Mouse (Mus musculus) embryonic facial prominence, embryonic 15.5 days (tissue): Measurements from ENCODE around the gene Emc7. TPM values are rescaled to one million over a fixed set of nuclear protein-coding genes. Genes with fewer than 3 reads are reported as not detected.
"Not testable (repeated sequence)": the region's sequence is repeated elsewhere in the genome, so short reads cannot be mapped to it uniquely, and the experiment has no call there.

Experiments
- ATAC-seq: fragments of 200-750 bp; cut with Nextera tagmentation; 2 replicates; pipeline ENCODE4 v1.8.0; 2017; ENCODE audit warnings: low read depth, moderate TSS enrichment; ENCODE audit not compliant: insufficient number of reproducible peaks, low FRiP score, low TSS enrichment
- H3K27ac ChIP-seq: fragments of 300-500 bp; sonication (generic); replicated peaks from 2 replicates; pipeline ENCODE4 v1.5.1; 2015; ENCODE audit warnings: mild to moderate bottlenecking, inconsistent platforms
- H3K27me3 ChIP-seq: fragments of 300-500 bp; sonication (generic); 2 replicates; pipeline ENCODE4 v1.6.1; 2015; ENCODE audit warnings: inconsistent platforms
- H3K36me3 ChIP-seq: fragments of 300-500 bp; sonication (generic); 2 replicates; pipeline ENCODE4 v1.6.1; 2015; ENCODE audit warnings: mild to moderate bottlenecking, inconsistent platforms
- H3K4me1 ChIP-seq: fragments of 300-500 bp; sonication (generic); 2 replicates; pipeline ENCODE4 v1.6.1; 2015; ENCODE audit warnings: inconsistent platforms
- H3K4me2 ChIP-seq: fragments of 300-500 bp; sonication (generic); replicated peaks from 2 replicates; pipeline ENCODE4 v1.6.1; 2015; ENCODE audit warnings: mild to moderate bottlenecking, inconsistent platforms
- H3K4me3 ChIP-seq: fragments of 300-500 bp; sonication (generic); replicated peaks from 2 replicates; pipeline ENCODE4 v1.5.1; 2015; ENCODE audit warnings: mild to moderate bottlenecking, inconsistent platforms
- H3K9ac ChIP-seq: fragments of 300-500 bp; sonication (generic); 2 replicates; pipeline ENCODE4 v1.6.1; 2015; ENCODE audit warnings: inconsistent platforms
- H3K9me3 ChIP-seq: fragments of 300-500 bp; sonication (generic); replicated peaks from 2 replicates; pipeline ENCODE4 v1.6.1; 2016; ENCODE audit warnings: inconsistent platforms
- WGBS: fragments of 180-500 bp; shearing (Covaris S2); methylation state at CpG from one replicate; pipeline ENCODE4 v1.1.7; 2015; 5-methylcytosine and 5-hydroxymethylcytosine counted together
- polyA plus RNA-seq: library from polyadenylated mRNA; unstranded; fragments of >200 nt; fragmentation: Nextera tagmentation; extraction: Ambion mirVana; gene quantifications from 2 replicates; pipeline ENCODE4 v1.2.1, GENCODE M21; 2015

Emc7 gene
- polyA plus RNA-seq, 1 experiment from 2014 or later, result 19.6 TPM

DNA sequence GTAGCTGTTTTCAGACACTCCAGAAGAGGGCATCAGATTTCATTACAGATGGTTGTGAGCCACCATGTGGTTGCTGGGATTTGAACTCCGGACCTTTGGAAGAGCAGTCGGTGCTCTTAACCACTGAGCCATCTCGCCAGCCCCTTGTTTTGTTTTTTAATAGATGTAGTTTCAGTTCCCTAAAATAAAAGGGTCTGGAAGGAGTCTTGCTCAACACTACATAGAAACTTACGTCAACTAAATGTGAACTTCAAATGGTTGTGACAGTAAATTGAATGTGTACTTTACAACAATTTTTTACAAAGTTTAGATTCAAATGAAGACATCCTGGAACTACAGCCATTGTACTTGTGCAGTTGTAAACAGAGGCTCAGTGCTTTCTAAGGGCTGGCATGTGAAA, 6.8 kb upstream of the Emc7 start:
- not testable (repeated sequence) for H3K4me2 ChIP-seq, H3K27me3 ChIP-seq, H3K9me3 ChIP-seq, H3K4me3 ChIP-seq, H3K36me3 ChIP-seq, ATAC-seq, H3K9ac ChIP-seq, H3K4me1 ChIP-seq, H3K27ac ChIP-seq
- 71% methylated on average over 4 of the region's 4 CpGs for WGBS

DNA sequence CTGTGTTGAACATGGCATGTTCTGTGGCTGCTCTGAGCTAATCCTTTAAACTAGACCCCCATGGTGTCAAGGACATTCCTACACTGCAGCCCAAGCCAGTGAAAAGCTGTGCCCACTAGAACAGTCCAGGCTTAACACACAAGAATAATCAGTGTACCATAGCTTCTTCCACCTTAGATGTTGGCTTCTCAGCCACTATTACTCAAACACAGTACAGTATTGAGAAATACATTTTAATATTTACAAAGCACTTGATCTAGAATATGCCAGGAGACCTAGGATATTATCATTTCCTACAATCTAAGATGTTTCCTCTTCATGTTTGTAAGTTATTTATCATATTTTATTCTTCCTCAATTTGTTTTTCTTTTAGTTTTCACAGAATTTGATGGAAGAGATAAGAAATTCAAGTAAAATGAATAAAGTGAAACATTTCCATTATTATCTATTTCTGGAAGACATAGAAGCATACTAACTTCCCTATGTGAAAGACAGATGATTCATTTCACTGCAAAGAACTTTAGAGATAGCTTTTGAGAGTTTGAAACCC, 6.2 kb upstream of the Emc7 start:
- ATAC-seq, result no peak
- H3K4me3 ChIP-seq, result no peak overlapping the region
- H3K36me3 ChIP-seq, result no peaks in the 10 kb centered on the region
- H3K27ac ChIP-seq, result no peak overlapping the region
- H3K4me2 ChIP-seq, result no peak overlapping the region
- no peaks in the 10 kb centered on the region for H3K9me3 ChIP-seq
- H3K4me1 ChIP-seq, result no peaks in the 10 kb centered on the region
- no peaks in the 10 kb centered on the region for H3K27me3 ChIP-seq
- H3K9ac ChIP-seq, result no peak overlapping the region

DNA sequence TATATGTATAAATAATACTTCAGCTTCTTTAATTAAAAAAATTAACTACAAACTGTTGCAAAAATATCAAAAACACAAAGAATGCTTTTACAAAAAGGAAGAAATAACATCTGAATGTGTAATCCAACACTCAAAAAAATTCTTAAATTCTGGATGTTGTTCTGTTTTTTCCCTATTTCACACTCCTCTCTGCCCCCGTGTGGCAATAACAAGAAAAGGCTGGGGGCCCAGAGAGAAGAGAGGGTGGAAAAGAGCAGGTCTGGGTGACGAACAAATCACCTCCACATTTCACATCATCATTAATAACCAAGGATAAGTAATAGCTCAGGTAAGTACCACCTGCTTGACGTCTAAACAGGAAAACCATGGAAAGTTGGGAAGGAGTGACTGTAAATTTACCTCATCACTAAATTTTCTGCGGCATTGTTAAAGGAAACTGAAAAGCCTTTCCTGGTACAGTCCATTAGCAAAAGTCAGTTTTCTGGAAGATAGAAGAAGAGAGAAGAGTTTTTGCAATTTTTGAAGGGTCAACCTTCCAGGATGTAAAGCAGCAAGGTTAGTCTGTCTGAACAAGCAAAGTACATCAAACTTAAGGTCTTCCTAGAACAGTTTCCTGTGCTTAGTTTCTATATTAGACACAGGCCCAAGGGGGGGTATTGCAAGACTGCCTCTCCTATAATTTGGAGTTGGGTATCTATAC, 5.0 kb upstream of the Emc7 start:
- Histone ChIP-seq H3K9ac (no peak overlapping the region), H3K4me1 (no peaks in the 10 kb centered on the region), H3K4me2 (no peak overlapping the region), H3K9me3 (no peaks in the 10 kb centered on the region), H3K27me3 (no peaks in the 10 kb centered on the region), H3K36me3 (no peaks in the 10 kb centered on the region), H3K4me3 (no peak overlapping the region), H3K27ac (no peak overlapping the region)
- ATAC-seq, result no peak
- 29% methylated on average over 4 of the region's 4 CpGs for WGBS

DNA sequence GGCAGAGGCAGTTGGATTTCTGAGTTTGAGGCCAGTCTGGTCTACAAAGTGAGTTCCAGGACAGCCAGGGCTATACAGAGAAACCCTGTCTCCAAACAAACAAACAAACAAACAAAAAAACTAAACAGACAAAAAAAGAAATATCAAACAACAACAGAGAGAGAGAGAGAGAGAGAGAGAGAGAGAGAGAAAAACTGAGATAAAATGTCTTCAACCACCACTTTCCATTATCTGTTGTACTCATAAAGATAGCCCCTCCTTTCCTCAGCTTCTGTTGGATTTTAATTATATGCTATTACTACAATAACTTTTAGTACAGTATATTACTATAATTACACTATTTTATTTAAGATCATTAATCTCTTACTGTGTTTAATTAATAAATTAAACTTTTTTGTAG, 2.3 kb upstream of the Emc7 start:
- not testable (repeated sequence) for H3K9me3 ChIP-seq, H3K36me3 ChIP-seq, H3K27ac ChIP-seq, H3K9ac ChIP-seq, H3K4me1 ChIP-seq, H3K4me2 ChIP-seq, H3K4me3 ChIP-seq, H3K27me3 ChIP-seq, ATAC-seq

DNA sequence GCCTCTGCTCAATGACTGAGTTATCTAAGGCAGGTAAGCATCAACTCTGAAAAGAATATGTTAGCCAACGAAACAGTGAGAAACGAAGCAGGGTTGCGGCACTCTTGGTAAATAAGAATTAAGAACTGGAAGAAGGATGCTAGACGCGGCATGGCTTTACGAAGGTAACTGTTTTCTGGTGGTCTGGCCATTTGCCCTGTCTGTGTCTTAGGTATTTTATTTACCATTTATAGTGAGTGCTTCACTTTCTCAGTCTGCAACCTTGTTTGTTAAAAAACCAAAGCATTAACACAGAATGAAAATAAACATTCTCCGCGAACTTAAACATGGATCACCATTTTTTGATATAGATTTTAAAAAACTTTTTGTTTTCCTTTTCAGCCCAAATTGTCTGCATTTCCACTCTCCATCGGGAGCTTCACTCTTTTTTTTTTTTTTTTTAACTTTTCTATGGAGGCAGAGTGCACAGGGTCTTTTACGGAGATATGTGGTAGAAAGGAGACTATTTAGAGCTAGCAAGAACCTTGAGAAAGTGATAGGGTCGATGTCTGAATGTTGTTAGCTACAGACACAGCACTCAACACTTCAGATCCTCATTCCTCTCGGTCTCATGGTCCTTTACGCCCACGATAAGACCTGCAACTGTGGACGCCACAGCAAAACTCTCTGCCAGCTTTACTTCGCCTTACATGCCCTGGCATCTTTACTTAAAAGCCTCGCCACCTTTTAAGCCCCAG, 504 bp upstream of the Emc7 start:
- 0 out of 2 replicates have a peak, but pooled peaks cover 6% of the 10 kb centered on the region for H3K4me1 ChIP-seq
- H3K27ac ChIP-seq, result peak overlapping the region; percentile 67; the same call in 1 of the 2 replicates
- H3K27me3 ChIP-seq, result no peaks in the 10 kb centered on the region
- peak overlapping the region; percentile 69 for H3K4me2 ChIP-seq
- peak overlapping the region; percentile 84 for H3K9ac ChIP-seq
- peak; percentile 39; the same call in 1 of the 2 replicates for ATAC-seq
- no peaks in the 10 kb centered on the region for H3K36me3 ChIP-seq
- H3K9me3 ChIP-seq, result no peaks in the 10 kb centered on the region
- 29% methylated on average over 17 of the region's 17 CpGs for WGBS
- H3K4me3 ChIP-seq, result peak overlapping the region; percentile 89

DNA sequence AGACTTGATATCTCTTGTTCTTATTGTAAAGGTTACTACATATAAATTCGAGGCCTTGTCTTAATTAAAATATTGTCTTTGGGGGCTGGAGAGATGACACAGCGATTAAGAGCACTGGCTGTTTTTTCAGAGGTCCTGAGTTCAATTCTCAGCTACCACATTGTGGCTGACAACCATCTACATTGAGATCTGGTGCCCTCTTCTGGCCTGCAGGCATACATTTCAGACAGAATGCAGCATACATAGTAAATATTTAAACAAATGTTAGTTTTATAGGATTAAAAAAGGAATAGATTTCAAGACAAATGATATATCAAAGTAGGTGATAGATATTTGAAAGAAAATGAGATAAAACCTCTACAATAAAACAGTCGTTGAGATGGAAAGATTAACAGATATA, 5.8 kb downstream of the Emc7 start:
- ATAC-seq, result no peak
- Histone ChIP-seq H3K36me3 (peaks cover 29% of the 10 kb centered on the region), H3K27me3 (no peaks in the 10 kb centered on the region), H3K9ac (no peak overlapping the region), H3K4me1 (0 out of 2 replicates have a peak, but pooled peaks cover 4% of the 10 kb centered on the region), H3K4me3 (no peak overlapping the region), H3K4me2 (no peak overlapping the region), H3K27ac (no peak overlapping the region), H3K9me3 (no peaks in the 10 kb centered on the region)
- WGBS, result 96% methylated on average over 3 of the region's 3 CpGs

DNA sequence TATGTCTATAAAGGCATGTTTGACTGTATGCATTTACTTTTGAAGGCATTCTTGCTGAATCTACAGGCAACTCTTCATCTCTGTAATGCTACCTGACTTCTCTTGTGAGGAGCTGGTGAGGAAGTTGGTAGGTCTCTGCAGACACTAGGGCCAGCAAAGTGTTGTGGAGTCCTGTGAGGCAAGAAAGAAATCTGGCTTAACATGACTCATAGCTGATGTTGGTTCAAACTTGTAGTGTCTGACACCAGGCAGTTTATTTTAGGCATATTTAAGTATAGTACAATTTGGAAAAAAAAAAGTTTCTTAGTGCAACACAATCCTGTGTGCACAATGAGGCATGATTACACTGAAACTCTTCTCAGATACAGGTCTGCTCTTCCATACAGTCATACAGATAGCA, 14.7 kb downstream of the Emc7 start:
- no peak overlapping the region for H3K4me3 ChIP-seq
- no peak for ATAC-seq
- H3K9ac ChIP-seq, result no peak overlapping the region
- peaks cover 40% of the 10 kb centered on the region for H3K36me3 ChIP-seq
- H3K4me2 ChIP-seq, result no peak overlapping the region
- no peaks in the 10 kb centered on the region for H3K27me3 ChIP-seq
- H3K9me3 ChIP-seq, result no peaks in the 10 kb centered on the region
- H3K27ac ChIP-seq, result no peak overlapping the region
- no peaks in the 10 kb centered on the region for H3K4me1 ChIP-seq

DNA sequence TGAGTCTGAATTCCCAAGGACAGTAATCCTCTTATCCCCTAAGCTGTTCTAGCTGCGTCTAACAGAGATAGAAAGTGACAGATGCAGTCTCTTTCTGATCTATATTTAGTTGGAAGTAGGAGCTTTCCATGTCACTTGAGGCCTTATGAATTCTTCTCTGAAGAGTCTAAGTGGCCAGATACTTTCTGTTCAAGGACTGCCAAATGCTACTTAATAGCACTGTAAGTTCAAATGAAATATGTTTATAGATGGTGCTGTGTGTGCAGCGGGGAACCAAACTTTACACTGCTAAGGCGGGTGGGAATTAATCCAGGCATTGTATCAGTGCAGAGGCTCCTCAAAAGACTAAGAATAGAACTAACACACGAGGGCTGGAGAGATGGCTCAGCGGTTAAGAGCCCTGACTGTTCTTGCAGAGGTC, 16.2 kb downstream of the Emc7 start:
- no peak for ATAC-seq
- no peaks in the 10 kb centered on the region for H3K4me1 ChIP-seq
- 71% methylated on average over 5 of the region's 5 CpGs for WGBS
- no peak overlapping the region for H3K9ac ChIP-seq
- no peak overlapping the region for H3K4me3 ChIP-seq
- H3K27ac ChIP-seq, result no peak overlapping the region
- H3K27me3 ChIP-seq, result no peaks in the 10 kb centered on the region
- H3K36me3 ChIP-seq, result peaks cover 30% of the 10 kb centered on the region
- H3K9me3 ChIP-seq, result no peaks in the 10 kb centered on the region
- H3K4me2 ChIP-seq, result no peak overlapping the region

DNA sequence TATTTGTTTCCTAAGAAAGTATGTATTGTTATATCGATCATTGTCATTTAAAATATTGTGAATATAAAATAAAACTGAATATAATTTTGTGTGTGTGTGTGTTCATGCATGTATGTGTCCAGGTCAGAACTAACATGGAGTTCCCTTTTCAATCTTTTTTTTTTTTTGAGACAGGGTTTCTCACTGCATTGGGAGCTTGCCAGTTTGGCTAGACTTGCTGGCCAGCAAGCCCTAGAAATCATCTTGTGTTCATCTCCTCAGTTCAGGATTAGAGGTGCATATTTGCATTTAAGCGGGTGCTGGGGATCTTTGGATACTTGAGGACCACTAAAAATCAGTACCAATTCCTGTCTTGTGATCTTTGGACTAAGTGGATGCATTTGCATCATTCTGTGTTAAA, 17.3 kb downstream of the Emc7 start:
- no peaks in the 10 kb centered on the region for H3K4me1 ChIP-seq
- no peak for ATAC-seq
- WGBS, result 84% methylated on average over 2 of the region's 2 CpGs
- H3K4me3 ChIP-seq, result no peak overlapping the region
- no peak overlapping the region for H3K9ac ChIP-seq
- H3K4me2 ChIP-seq, result no peak overlapping the region
- no peaks in the 10 kb centered on the region for H3K27me3 ChIP-seq
- no peak overlapping the region for H3K27ac ChIP-seq
- H3K9me3 ChIP-seq, result no peaks in the 10 kb centered on the region
- H3K36me3 ChIP-seq, result peaks cover 22% of the 10 kb centered on the region

DNA sequence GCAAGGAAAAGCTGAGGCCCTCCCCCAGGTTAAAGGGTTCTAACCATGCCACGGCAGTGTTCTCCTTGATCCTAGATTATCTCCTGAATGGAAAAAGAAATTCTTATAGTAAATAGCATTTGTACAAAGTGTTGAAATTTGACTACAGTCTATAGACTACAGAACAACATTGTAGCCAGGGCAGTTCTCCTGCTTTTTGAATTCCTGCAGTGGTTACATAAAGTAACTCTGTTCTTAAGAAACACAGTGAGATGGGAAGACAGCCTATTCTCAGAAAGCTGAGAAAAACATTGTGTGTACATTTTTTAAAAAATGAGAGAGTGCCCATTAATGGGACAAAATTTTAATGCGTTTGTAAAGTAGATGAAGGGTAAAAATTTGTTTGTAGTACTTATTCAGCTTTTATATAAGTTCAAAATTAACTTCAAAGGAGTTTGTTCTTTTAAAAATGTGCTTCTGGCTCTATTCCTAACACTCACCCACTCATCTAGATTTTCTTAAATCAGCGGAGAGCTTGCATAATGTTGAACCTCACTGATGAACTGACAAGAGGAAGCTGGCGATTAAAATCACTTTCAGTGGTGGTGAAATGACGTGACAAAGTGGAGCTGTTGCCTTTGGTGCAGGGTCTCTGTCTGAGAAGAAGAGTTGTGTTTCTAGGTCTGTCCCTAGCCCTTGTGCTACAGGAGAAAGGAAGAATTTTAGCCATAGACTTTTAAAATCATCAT, 20.4 kb downstream of the Emc7 start:
- no peaks in the 10 kb centered on the region for H3K27me3 ChIP-seq
- H3K9me3 ChIP-seq, result no peaks in the 10 kb centered on the region
- H3K4me2 ChIP-seq, result no peak overlapping the region
- H3K36me3 ChIP-seq, result no peaks in the 10 kb centered on the region
- H3K4me3 ChIP-seq, result no peak overlapping the region
- no peak overlapping the region for H3K9ac ChIP-seq
- no peaks in the 10 kb centered on the region for H3K4me1 ChIP-seq
- 58% methylated on average over 5 of the region's 5 CpGs for WGBS
- no peak for ATAC-seq
- H3K27ac ChIP-seq, result no peak overlapping the region; the same call in 1 of the 2 replicates

DNA sequence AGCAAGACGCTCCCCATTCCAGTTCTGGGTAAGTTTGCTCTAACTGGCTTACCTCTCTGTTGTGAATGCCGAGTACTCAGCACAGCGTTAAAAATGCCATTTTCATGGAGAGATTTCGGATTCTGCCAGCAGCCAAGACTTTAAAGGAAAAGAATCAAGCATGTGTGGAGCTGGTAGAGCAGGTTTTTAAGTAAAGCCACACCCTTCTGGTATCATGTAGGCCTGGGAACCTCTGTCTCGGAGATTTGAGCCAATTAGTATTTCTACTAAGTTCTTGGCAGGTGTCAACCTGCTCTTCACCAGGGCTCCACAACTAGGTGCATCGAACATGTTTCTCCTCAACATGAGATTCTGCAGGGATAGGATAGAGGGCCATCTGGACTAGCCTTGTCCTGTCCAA, 21.8 kb downstream of the Emc7 start:
- H3K27me3 ChIP-seq, result no peaks in the 10 kb centered on the region
- no peak overlapping the region for H3K4me2 ChIP-seq
- H3K36me3 ChIP-seq, result no peaks in the 10 kb centered on the region
- H3K4me1 ChIP-seq, result no peaks in the 10 kb centered on the region
- no peak for ATAC-seq
- WGBS, result 59% methylated on average over 6 of the region's 6 CpGs
- H3K27ac ChIP-seq, result peak overlapping the region; percentile 39
- no peak overlapping the region for H3K4me3 ChIP-seq
- H3K9me3 ChIP-seq, result no peaks in the 10 kb centered on the region
- no peak overlapping the region for H3K9ac ChIP-seq
